Mouse (Mus musculus) intestine, embryonic 15.5 days (tissue): ENCODE data around the gene Gm45713. TPM values are rescaled to one million over a fixed set of nuclear protein-coding genes. Genes with fewer than 3 reads are reported as not detected.

Source experiments
- ATAC-seq: fragments of 200-750 bp; cut with Nextera tagmentation; 2 replicates; pipeline ENCODE4 v1.8.0; 2017; ENCODE audit warnings: moderate TSS enrichment, moderate library complexity
- H3K27ac ChIP-seq: fragments of 300-500 bp; sonication (generic); 2 replicates; pipeline ENCODE4 v1.5.1; 2015; ENCODE audit warnings: mild to moderate bottlenecking, inconsistent platforms
- H3K27me3 ChIP-seq: fragments of 300-500 bp; sonication (generic); replicated peaks from 2 replicates; pipeline ENCODE4 v1.6.1; 2015; ENCODE audit warnings: inconsistent platforms
- H3K36me3 ChIP-seq: fragments of 300-500 bp; sonication (generic); 2 replicates; pipeline ENCODE4 v1.6.1; 2015; ENCODE audit warnings: inconsistent platforms
- H3K4me1 ChIP-seq: fragments of 300-500 bp; sonication (generic); replicated peaks from 2 replicates; pipeline ENCODE4 v1.6.1; 2015; ENCODE audit warnings: inconsistent platforms
- H3K4me2 ChIP-seq: fragments of 300-500 bp; sonication (generic); replicated peaks from 2 replicates; pipeline ENCODE4 v1.6.1; 2015; ENCODE audit warnings: mild to moderate bottlenecking, inconsistent platforms
- H3K4me3 ChIP-seq: fragments of 300-500 bp; sonication (generic); replicated peaks from 2 replicates; pipeline ENCODE4 v1.5.1; 2015; ENCODE audit warnings: inconsistent platforms
- H3K9ac ChIP-seq: fragments of 300-500 bp; sonication (generic); 2 replicates; pipeline ENCODE4 v1.6.1; 2015; ENCODE audit warnings: inconsistent platforms
- H3K9me3 ChIP-seq: fragments of 300-500 bp; sonication (generic); 2 replicates; pipeline ENCODE4 v1.6.1; 2016; ENCODE audit warnings: inconsistent platforms
- WGBS: fragments of 180-500 bp; shearing (Covaris S2); methylation state at CpG from one replicate; pipeline ENCODE4 v1.1.7; 2015; 5-methylcytosine and 5-hydroxymethylcytosine counted together
- microRNA counts: library from miRNA; unstranded; fragments of <30 nt; microRNA quantifications from one replicate; lab custom pipeline; 2016
- polyA plus RNA-seq: library from polyadenylated mRNA; unstranded; fragments of >200 nt; fragmentation: Nextera tagmentation; extraction: Ambion mirVana; gene quantifications from 2 replicates; pipeline ENCODE4 v1.2.1, GENCODE M21; 2015

Gm45713 gene
- polyA plus RNA-seq, 1 experiment from 2014 or later, result 0.24 TPM

DNA sequence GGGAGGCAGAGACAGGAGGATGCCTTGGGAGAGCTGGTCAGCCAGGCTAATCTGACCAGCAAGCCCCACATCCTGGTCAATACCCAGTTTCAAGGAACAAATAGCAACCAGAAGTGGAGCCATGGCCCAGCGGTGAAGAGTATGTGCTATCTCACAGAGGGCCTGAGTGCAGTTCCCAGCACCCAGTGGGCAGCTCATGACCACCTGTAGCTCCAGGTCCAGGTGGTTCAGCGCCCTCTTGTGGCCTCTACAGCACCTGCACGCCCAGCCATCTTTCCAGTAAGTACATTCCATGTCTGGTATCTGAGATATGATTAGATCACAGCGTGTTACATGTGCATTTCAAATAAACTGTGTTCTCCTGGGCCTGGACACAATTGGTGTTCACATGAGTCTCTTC lies 49.9 kb downstream of the Gm45713 start:
- peaks cover 30% of the 10 kb centered on the region for H3K36me3 ChIP-seq

GRCm38 (mm10) chr7:45083300-45083890 lies 52.6 kb downstream of the Gm45713 start:
- H3K4me3 ChIP-seq, result no peak overlapping the region
- no peaks in the 10 kb centered on the region for H3K27me3 ChIP-seq
- peaks cover 28% of the 10 kb centered on the region for H3K36me3 ChIP-seq
- ATAC-seq, result no peak
- no peak overlapping the region for H3K9ac ChIP-seq
- 0 out of 2 replicates have a peak overlapping the region, but pooled peaks have one; percentile 2 for H3K4me2 ChIP-seq
- WGBS, result 82% methylated on average over 22 of the region's 22 CpGs
- peaks cover 8% of the 10 kb centered on the region; the same call in 1 of the 2 replicates for H3K4me1 ChIP-seq
- H3K27ac ChIP-seq, result 0 out of 2 replicates have a peak overlapping the region, but pooled peaks have one; percentile 28
- no peaks in the 10 kb centered on the region for H3K9me3 ChIP-seq

More for the DNA sequence above, 49.9 kb downstream of the Gm45713 start:
- Histone ChIP-seq H3K4me1 (peaks cover 13% of the 10 kb centered on the region), H3K9me3 (no peaks in the 10 kb centered on the region), H3K9ac (no peak overlapping the region), H3K4me3 (no peak overlapping the region), H3K27me3 (no peaks in the 10 kb centered on the region), H3K4me2 (no peak overlapping the region), H3K27ac (no peak overlapping the region)
- WGBS, result 75% methylated on average over 4 of the region's 4 CpGs
- no peak for ATAC-seq

- no peak overlapping the region for H3K9ac ChIP-seq
- peaks cover 8% of the 10 kb centered on the region; the same call in 1 of the 2 replicates for H3K4me1 ChIP-seq
- H3K4me2 ChIP-seq, result peak overlapping the region; percentile 36
- 60% methylated on average over 25 of the region's 25 CpGs for WGBS
- peaks cover 26% of the 10 kb centered on the region for H3K36me3 ChIP-seq
- peak overlapping the region; percentile 27; the same call in 1 of the 2 replicates for H3K27ac ChIP-seq
- no peaks in the 10 kb centered on the region for H3K27me3 ChIP-seq
- H3K9me3 ChIP-seq, result no peaks in the 10 kb centered on the region
- H3K4me3 ChIP-seq, result no peak overlapping the region
- peak; percentile 27; the same call in 1 of the 2 replicates for ATAC-seq
Observed at GRCm38 (mm10) chr7:45082401-45083299, 53.4 kb downstream of the Gm45713 start.

DNA sequence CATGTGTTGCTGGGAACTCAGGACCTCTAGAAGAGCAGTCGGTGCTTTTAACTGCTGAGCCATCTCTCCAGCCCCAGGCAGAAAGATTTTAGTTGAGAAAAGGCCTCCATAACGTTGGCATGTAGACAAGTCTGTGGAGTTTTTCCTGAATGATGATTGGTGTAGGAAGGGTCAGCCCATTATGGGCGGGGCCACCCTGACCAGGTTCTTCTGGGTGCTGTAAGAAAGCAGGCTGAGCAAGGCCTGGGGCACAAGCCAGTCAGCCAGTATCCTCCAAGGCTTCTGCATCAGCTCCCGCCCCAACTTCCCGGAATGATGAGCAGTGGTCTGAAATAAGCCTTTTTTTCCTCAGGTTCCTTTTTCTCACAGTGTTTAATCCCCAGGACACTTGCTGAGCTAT lies 55.0 kb downstream of the Gm45713 start:
- no peak overlapping the region for H3K27ac ChIP-seq
- H3K4me1 ChIP-seq, result peaks cover 8% of the 10 kb centered on the region; the same call in 1 of the 2 replicates
- H3K4me3 ChIP-seq, result no peak overlapping the region
- ATAC-seq, result no peak
- no peaks in the 10 kb centered on the region for H3K27me3 ChIP-seq
- H3K9ac ChIP-seq, result no peak overlapping the region
- H3K36me3 ChIP-seq, result peaks cover 22% of the 10 kb centered on the region
- H3K4me2 ChIP-seq, result no peak overlapping the region
- no peaks in the 10 kb centered on the region for H3K9me3 ChIP-seq
- 58% methylated on average over 5 of the region's 5 CpGs for WGBS

GRCm38 (mm10) chr7:45079856-45080255 lies 56.2 kb downstream of the Gm45713 start:
- Histone ChIP-seq H3K9me3 (no peaks in the 10 kb centered on the region), H3K27ac (no peak overlapping the region), H3K4me3 (no peak overlapping the region), H3K36me3 (peaks cover 27% of the 10 kb centered on the region), H3K27me3 (no peaks in the 10 kb centered on the region), H3K4me1 (peaks cover 8% of the 10 kb centered on the region; the same call in 1 of the 2 replicates), H3K9ac (no peak overlapping the region), H3K4me2 (no peak overlapping the region)
- WGBS, result under 1% methylated on average over 10 of the region's 10 CpGs
- ATAC-seq, result no peak

DNA sequence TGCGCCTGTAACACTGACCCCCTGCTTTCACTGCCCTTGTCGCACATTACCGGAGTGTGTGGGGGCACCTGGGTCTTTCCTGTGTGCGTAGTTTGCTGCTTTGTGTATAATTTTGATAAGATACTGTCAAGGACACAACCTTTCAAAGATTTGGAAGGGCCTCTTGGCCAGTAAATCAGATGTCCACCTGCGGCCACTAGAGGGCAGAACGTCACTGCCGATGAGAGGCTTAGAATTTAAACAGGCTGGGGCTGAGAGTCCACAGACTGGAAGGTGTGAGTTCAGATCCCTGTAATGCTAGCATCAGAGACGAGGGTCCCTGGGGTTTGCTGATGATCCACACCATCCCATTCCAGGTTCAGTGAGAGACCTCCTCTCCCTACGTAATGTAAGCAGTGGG lies 57.5 kb downstream of the Gm45713 start:
- H3K4me3 ChIP-seq, result no peak overlapping the region
- peaks cover 8% of the 10 kb centered on the region; the same call in 1 of the 2 replicates for H3K4me1 ChIP-seq
- no peaks in the 10 kb centered on the region for H3K9me3 ChIP-seq
- no peak; the same call in 1 of the 2 replicates for ATAC-seq
- no peak overlapping the region for H3K9ac ChIP-seq
- WGBS, result 28% methylated on average over 9 of the region's 9 CpGs
- peaks cover 26% of the 10 kb centered on the region for H3K36me3 ChIP-seq
- H3K27ac ChIP-seq, result no peak overlapping the region
- no peak overlapping the region for H3K4me2 ChIP-seq
- H3K27me3 ChIP-seq, result no peaks in the 10 kb centered on the region

DNA sequence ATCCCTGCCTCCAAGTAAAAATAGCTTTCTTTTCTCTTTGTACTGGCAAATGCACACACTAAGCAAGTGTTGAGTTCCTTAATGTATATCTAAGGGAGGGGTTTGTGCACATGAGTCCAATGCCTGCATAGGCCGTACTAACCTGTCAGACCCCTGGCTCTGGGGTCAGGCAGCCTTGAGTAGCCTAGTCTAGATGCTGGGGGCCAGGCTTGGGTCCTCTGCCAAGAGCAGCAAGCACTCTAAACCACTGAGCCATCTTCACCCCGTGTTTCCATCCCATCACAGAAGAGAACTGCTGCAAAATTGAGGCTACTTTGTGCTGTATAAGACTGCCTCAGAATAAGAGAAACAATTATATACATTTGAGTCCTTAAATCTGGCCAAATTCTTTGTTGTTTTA lies 58.2 kb downstream of the Gm45713 start:
- Histone ChIP-seq H3K27me3 (no peaks in the 10 kb centered on the region), H3K27ac (no peak overlapping the region), H3K4me3 (no peak overlapping the region), H3K9me3 (no peaks in the 10 kb centered on the region), H3K36me3 (peaks cover 24% of the 10 kb centered on the region), H3K4me1 (peaks cover 3% of the 10 kb centered on the region; the same call in 1 of the 2 replicates), H3K4me2 (no peak overlapping the region), H3K9ac (no peak overlapping the region)
- 90% methylated on average over 2 of the region's 2 CpGs for WGBS
- ATAC-seq, result no peak

DNA sequence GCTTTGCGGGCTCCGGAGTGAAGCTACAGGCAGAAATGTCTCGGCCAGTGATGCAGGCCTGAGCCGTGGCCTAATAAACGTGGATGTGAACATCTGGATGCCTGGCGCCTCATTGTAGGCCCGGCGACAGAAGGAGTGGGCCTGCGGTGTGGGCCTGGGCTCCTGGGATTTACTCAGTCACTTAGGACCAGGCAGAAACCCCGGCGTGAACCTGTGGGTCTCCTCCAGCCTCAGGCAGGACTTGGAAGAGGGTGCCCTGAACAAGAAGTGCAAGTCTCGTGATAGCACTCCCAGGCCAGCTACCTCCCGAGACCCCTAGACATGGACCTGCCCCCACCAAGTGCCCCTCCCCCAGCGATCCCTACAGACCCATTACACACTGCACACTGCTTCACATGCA lies 58.7 kb downstream of the Gm45713 start:
- Histone ChIP-seq H3K4me2 (no peak overlapping the region), H3K9ac (no peak overlapping the region), H3K27ac (no peak overlapping the region), H3K9me3 (no peaks in the 10 kb centered on the region), H3K4me3 (no peak overlapping the region), H3K36me3 (peaks cover 24% of the 10 kb centered on the region), H3K4me1 (no peaks in the 10 kb centered on the region; the same call in 1 of the 2 replicates), H3K27me3 (no peaks in the 10 kb centered on the region)
- ATAC-seq, result no peak
- 85% methylated on average over 14 of the region's 14 CpGs for WGBS

DNA sequence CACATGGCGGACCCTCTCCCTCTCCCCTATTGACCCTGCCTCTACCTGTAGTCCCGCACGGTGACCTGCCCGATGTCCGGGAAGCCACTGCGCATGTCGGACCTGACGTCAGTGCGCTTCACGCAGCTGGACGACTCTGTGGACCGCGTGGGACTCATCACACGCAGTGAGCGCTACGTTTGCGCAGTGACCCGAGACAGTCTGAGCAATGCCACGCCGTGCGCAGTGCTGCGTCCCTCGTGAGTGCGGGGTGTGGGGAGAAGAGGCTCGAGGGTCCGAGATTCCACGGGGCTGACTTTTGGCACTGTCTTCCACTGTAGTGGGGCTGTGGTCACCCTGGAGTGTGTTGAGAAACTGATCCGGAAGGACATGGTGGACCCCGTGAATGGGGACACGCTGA lies 59.5 kb downstream of the Gm45713 start:
- 92% methylated on average over 30 of the region's 30 CpGs for WGBS

More for the DNA sequence above, 59.5 kb downstream of the Gm45713 start:
- H3K9ac ChIP-seq, result no peak overlapping the region
- no peaks in the 10 kb centered on the region; the same call in 1 of the 2 replicates for H3K4me1 ChIP-seq
- H3K4me3 ChIP-seq, result no peak overlapping the region
- H3K36me3 ChIP-seq, result peaks cover 24% of the 10 kb centered on the region
- no peak for ATAC-seq
- no peaks in the 10 kb centered on the region for H3K9me3 ChIP-seq
- H3K27ac ChIP-seq, result no peak overlapping the region
- no peaks in the 10 kb centered on the region for H3K27me3 ChIP-seq
- H3K4me2 ChIP-seq, result no peak overlapping the region

MicroRNA genes within 50 kb of the gene (microRNA counts, 519-probe panel; counts per million panel counts)
- 2,651 counts per million, percentile 69 among the panel's probes with 10 or more counts for microRNA mmu-miR-150 (lab: Ali Mortazavi, UCI)

Other genes starting within 250 kb of the Gm45713 start
- 88.2 and 91.8 TPM in 2 replicates for gene Med25, start 243.5 kb downstream of the Gm45713 start, polyA plus RNA-seq
- gene Fuz, start 240.2 kb downstream of the Gm45713 start, polyA plus RNA-seq, result 17.0 and 18.8 TPM in 2 replicates
- gene Ap2a1, start 206.7 kb downstream of the Gm45713 start, polyA plus RNA-seq, result 60.1 and 65.0 TPM in 2 replicates
- 0.14 TPM in 1 of 2 replicates, not detected in the other for gene Tsks, start 193.0 kb downstream of the Gm45713 start, polyA plus RNA-seq
- gene Cpt1c, start 161.4 kb downstream of the Gm45713 start, polyA plus RNA-seq, result 16.1 and 16.5 TPM in 2 replicates
- gene Prmt1, start 149.7 kb downstream of the Gm45713 start, polyA plus RNA-seq, result 449 and 456 TPM in 2 replicates
- 89.9 and 99.6 TPM in 2 replicates for gene Irf3, start 138.6 kb downstream of the Gm45713 start, polyA plus RNA-seq
- 37.3 and 43.6 TPM in 2 replicates for gene Bcl2l12, start 137.5 kb downstream of the Gm45713 start, polyA plus RNA-seq
- 32.0 and 33.6 TPM in 2 replicates for gene Scaf1, start 119.9 kb downstream of the Gm45713 start, polyA plus RNA-seq
- 57.6 and 61.0 TPM in 2 replicates for gene Rras, start 118.3 kb downstream of the Gm45713 start, polyA plus RNA-seq
- gene Prr12, start 83.3 kb downstream of the Gm45713 start, polyA plus RNA-seq, result 7.1 and 8.7 TPM in 2 replicates
- 49.5 and 50.5 TPM in 2 replicates for gene Nosip, start 73.8 kb downstream of the Gm45713 start, polyA plus RNA-seq
- gene Prrg2, start 73.6 kb downstream of the Gm45713 start, polyA plus RNA-seq, result 29.2 and 29.5 TPM in 2 replicates
- gene Rcn3, start 44.0 kb downstream of the Gm45713 start, polyA plus RNA-seq, result 265 and 267 TPM in 2 replicates
- gene Fcgrt, start 32.4 kb downstream of the Gm45713 start, polyA plus RNA-seq, result 153 and 168 TPM in 2 replicates
- 1,711 TPM in 2 replicates for gene Rps11, start 11.8 kb downstream of the Gm45713 start, polyA plus RNA-seq
- gene Rpl13a, start 7.5 kb downstream of the Gm45713 start, polyA plus RNA-seq, result 1,301 and 1,445 TPM in 2 replicates
- 1.8 and 2.0 TPM in 2 replicates for gene Flt3l, start 201 bp upstream of the Gm45713 start, polyA plus RNA-seq
- gene Pih1d1, start 18.1 kb upstream of the Gm45713 start, polyA plus RNA-seq, result 94.1 and 98.9 TPM in 2 replicates
- 79.0 and 87.3 TPM in 2 replicates for gene Aldh16a1, start 18.4 kb upstream of the Gm45713 start, polyA plus RNA-seq
- 0.13 and 0.15 TPM in 2 replicates for gene Slc17a7, start 27.7 kb upstream of the Gm45713 start, polyA plus RNA-seq
- gene Gfy, start 43.3 kb upstream of the Gm45713 start, polyA plus RNA-seq, result not detected in 2 replicates
- gene Pth2, start 44.8 kb upstream of the Gm45713 start, polyA plus RNA-seq, result not detected in 2 replicates
- gene Ccdc155, start 68.7 kb upstream of the Gm45713 start, polyA plus RNA-seq, result 0.61 and 0.69 TPM in 2 replicates
- 1.0 and 1.1 TPM in 2 replicates for gene Dkkl1, start 75.9 kb upstream of the Gm45713 start, polyA plus RNA-seq
- gene Tead2, start 79.5 kb upstream of the Gm45713 start, polyA plus RNA-seq, result 93.2 and 97.0 TPM in 2 replicates
- gene Cd37, start 102.9 kb upstream of the Gm45713 start, polyA plus RNA-seq, result 3.5 and 3.6 TPM in 2 replicates
- not detected in 2 replicates for gene Slc6a16, start 104.9 kb upstream of the Gm45713 start, polyA plus RNA-seq
- gene Slc6a21, start 141.3 kb upstream of the Gm45713 start, polyA plus RNA-seq, result not detected in 2 replicates
- gene Trpm4, start 197.5 kb upstream of the Gm45713 start, polyA plus RNA-seq, result 20.4 and 29.1 TPM in 2 replicates
- gene Hrc, start 199.1 kb upstream of the Gm45713 start, polyA plus RNA-seq, result 0.97 and 1.2 TPM in 2 replicates
- gene Ppfia3, start 230.8 kb upstream of the Gm45713 start, polyA plus RNA-seq, result 5.6 and 6.9 TPM in 2 replicates
- 1.9 and 2.4 TPM in 2 replicates for gene Lin7b, start 234.4 kb upstream of the Gm45713 start, polyA plus RNA-seq